Mouse (Mus musculus) bone marrow macrophage, adult 2 months (primary cell): ENCODE measurements at regions not wholly inside any gene's neighbourhood (a gene's known extent, or its start where the extent isn't known, plus 50 kb on each side); places are given as distances from the start of the nearest gene placed in this dataset.

Source experiments
- H3K27ac ChIP-seq: 2 replicates; pipeline ENCODE4 v1.5.1; 2012; ENCODE audit warnings: low read depth, low read length; ENCODE audit not compliant: insufficient read depth
- H3K4me1 ChIP-seq: 2 replicates; pipeline ENCODE4 v1.6.1; 2012; ENCODE audit warnings: low read length; ENCODE audit not compliant: control insufficient read depth, insufficient read depth
- H3K4me3 ChIP-seq: 2 replicates; pipeline ENCODE4 v1.5.1; 2012; ENCODE audit warnings: mild to moderate bottlenecking, low read length, moderate library complexity; ENCODE audit not compliant: insufficient read depth
- CTCF ChIP-seq: IDR thresholded peaks from 2 replicates; pipeline ENCODE4 v1.5.1; 2012; ENCODE audit warnings: low read depth, mild to moderate bottlenecking, low read length, moderate library complexity
- POLR2A ChIP-seq: IDR thresholded peaks from 2 replicates; pipeline ENCODE4 v1.6.1; 2012; ENCODE audit warnings: mild to moderate bottlenecking, low read depth, low read length, borderline replicate concordance

- Histone ChIP-seq H3K4me1 (no peaks in the 10 kb centered on the region), H3K27ac (no peak overlapping the region), H3K4me3 (no peak overlapping the region)
- TF ChIP-seq CTCF (no peak), POLR2A (no peak)
These were observed 266.7 kb upstream of the Veph1 start for GRCm38 (mm10) chr3:66563329-66563728.

DNA sequence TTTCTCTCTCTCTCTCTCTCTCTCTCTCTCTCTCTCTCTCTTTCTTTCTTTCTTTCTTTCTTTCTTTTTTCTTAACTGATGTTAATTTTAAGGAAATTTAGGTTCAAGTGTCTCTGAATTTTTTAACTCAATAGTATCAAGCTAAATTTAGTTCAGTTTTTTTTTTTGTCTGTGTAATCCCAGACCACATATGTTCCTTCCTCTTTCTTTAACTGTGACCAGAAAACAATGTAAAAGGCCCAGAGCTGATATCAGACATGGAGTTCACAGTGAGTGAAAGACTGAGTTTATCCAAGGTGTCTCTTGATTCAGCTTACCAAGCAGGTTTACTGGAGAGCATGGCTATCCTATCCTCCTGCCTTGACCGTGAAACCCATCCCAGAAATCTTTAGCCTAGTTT lies 258.9 kb upstream of the Veph1 start:
- TF ChIP-seq CTCF (no peak), POLR2A (no peak)
- Histone ChIP-seq H3K4me1 (no peaks in the 10 kb centered on the region), H3K27ac (no peak overlapping the region), H3K4me3 (no peak overlapping the region)

- H3K4me3 ChIP-seq = no peak overlapping the region
- no peak for TF ChIP-seq POLR2A
- TF ChIP-seq CTCF = no peak
- H3K4me1 ChIP-seq = no peaks in the 10 kb centered on the region
- H3K27ac ChIP-seq = no peak overlapping the region
These were observed 254.3 kb upstream of the Veph1 start for GRCm38 (mm10) chr3:66550920-66551319.

GRCm38 (mm10) chr3:66546576-66546975 lies 249.9 kb upstream of the Veph1 start:
- Histone ChIP-seq H3K4me1 (no peaks in the 10 kb centered on the region), H3K4me3 (no peak overlapping the region), H3K27ac (no peak overlapping the region)
- TF ChIP-seq CTCF = no peak
- TF ChIP-seq POLR2A = no peak

- no peaks in the 10 kb centered on the region for H3K4me1 ChIP-seq
- no peak overlapping the region for H3K4me3 ChIP-seq
- TF ChIP-seq POLR2A = no peak
- no peak for TF ChIP-seq CTCF
- no peak overlapping the region for H3K27ac ChIP-seq
These were observed 247.7 kb upstream of the Veph1 start for GRCm38 (mm10) chr3:66544139-66544933.

- Histone ChIP-seq H3K4me3 (no peak overlapping the region), H3K27ac (no peak overlapping the region), H3K4me1 (no peaks in the 10 kb centered on the region)
- TF ChIP-seq CTCF (no peak), POLR2A (no peak)
These were observed 246.2 kb upstream of the Veph1 start for GRCm38 (mm10) chr3:66542865-66543264.

DNA sequence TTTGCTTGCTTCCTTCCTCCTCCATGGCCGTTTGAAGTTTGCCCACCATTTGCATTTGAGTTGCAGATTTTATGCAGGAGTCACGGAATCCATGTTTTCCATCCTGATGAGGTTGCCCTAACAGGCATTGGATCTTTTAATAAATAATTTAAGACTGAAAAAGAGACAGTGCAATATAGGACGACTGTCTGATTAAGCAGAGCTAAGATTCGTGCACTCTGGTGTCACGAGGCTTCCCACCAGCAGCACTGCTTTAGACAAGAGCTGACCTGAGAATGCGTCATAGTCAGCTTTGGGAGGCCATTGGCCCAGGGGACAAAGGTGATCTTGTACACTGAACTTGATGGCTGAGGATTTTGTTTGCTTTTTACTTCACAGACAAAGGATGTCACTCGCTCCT lies 241.3 kb upstream of the Veph1 start:
- no peaks in the 10 kb centered on the region for H3K4me1 ChIP-seq
- H3K27ac ChIP-seq = no peak overlapping the region
- no peak overlapping the region for H3K4me3 ChIP-seq
- no peak for TF ChIP-seq CTCF
- TF ChIP-seq POLR2A = no peak

GRCm38 (mm10) chr3:66537106-66537893 lies 240.7 kb upstream of the Veph1 start:
- H3K27ac ChIP-seq = no peak overlapping the region

DNA sequence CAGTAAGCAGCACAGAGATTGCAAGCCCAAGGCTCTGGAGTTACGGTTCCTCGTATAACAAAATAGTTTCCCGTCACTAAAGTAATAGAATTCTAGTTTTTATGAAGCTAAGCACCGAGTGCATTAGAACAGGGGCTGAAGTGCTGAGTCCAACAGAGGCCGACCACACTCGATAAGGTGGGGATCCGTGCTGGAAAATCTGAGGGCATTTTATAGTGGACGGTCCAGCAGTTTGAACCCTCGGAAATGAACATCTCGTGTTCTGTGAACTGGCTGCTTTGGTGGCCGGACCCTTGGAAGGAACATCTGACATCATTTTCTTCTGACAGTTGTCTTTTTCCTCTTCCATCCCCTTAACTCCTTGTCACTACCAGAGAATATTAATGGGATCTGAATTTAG lies 240.0 kb upstream of the Veph1 start:
- H3K27ac ChIP-seq = no peak overlapping the region
- H3K4me3 ChIP-seq = no peak overlapping the region
- H3K4me1 ChIP-seq = no peaks in the 10 kb centered on the region
- TF ChIP-seq CTCF = no peak
- no peak for TF ChIP-seq POLR2A

More at GRCm38 (mm10) chr3:66537106-66537893, 240.7 kb upstream of the Veph1 start:
- Histone ChIP-seq H3K4me3 (no peak overlapping the region), H3K4me1 (no peaks in the 10 kb centered on the region)
- no peak for TF ChIP-seq CTCF
